Mouse (Mus musculus) ES-E14 (cell line): ENCODE data around the gene Poll. TPM values are rescaled to one million over a fixed set of nuclear protein-coding genes. Genes with fewer than 3 reads are reported as not detected.

Experiments
- DNase-seq: peaks from one replicate; pipeline ENCODE4 v3.0.0-alpha.2; 2013; ENCODE audit warnings: low read depth, low spot score
- H3K27ac ChIP-seq: 2 replicates; pipeline ENCODE4 v1.5.1; 2012; ENCODE audit warnings: low read depth, mild to moderate bottlenecking, low read length, moderate library complexity, mixed read lengths; ENCODE audit not compliant: poor library complexity, insufficient read depth, severe bottlenecking
- H3K36me3 ChIP-seq: 2 replicates; pipeline ENCODE4 v1.6.1; 2012; ENCODE audit warnings: mild to moderate bottlenecking, low read length, moderate library complexity, mixed read lengths; ENCODE audit not compliant: control insufficient read depth, poor library complexity, insufficient read depth, severe bottlenecking
- H3K4me1 ChIP-seq, 2 experiments: fragments of 150-350 bp in 1 of 2; sonication (generic) in 1 of 2; 2 replicates each; pipeline ENCODE4 v1.6.1; 2012; ENCODE audit warnings: low read length in 2 of 2, mild to moderate bottlenecking in 1 of 2, mixed read lengths in 1 of 2; ENCODE audit not compliant: control insufficient read depth in 2 of 2, insufficient read depth in 2 of 2, poor library complexity in 1 of 2
- H3K4me3 ChIP-seq, 2 experiments: fragments of 150-350 bp in 1 of 2; sonication (generic) in 1 of 2; 2 replicates each; pipeline ENCODE4 v1.5.1; 2012; ENCODE audit warnings: low read length in 2 of 2, low read depth in 1 of 2, mild to moderate bottlenecking in 1 of 2, mixed read lengths in 1 of 2; ENCODE audit not compliant: insufficient read depth in 1 of 2, poor library complexity in 1 of 2, severe bottlenecking in 1 of 2
- H3K9ac ChIP-seq: 2 replicates; pipeline ENCODE4 v1.6.1; 2012; ENCODE audit warnings: low read depth, mild to moderate bottlenecking, low read length, mixed read lengths; ENCODE audit not compliant: poor library complexity, insufficient read depth, severe bottlenecking
- H3K9me3 ChIP-seq: fragments of 150-350 bp; sonication (generic); 2 replicates; pipeline ENCODE4 v1.6.1; 2012; ENCODE audit warnings: low read depth, mild to moderate bottlenecking, low read length; ENCODE audit not compliant: control insufficient read depth, insufficient read depth
- CHD2 ChIP-seq: IDR thresholded peaks from 2 replicates; pipeline ENCODE4 v1.6.1; 2014; ENCODE audit warnings: mild to moderate bottlenecking, low read depth, low read length, inconsistent platforms
- HCFC1 ChIP-seq: IDR thresholded peaks from 2 replicates; pipeline ENCODE4 v1.6.1; 2012; ENCODE audit warnings: low read length, inconsistent platforms, borderline replicate concordance; ENCODE audit not compliant: insufficient read depth
- MAFK ChIP-seq: IDR thresholded peaks from 2 replicates; pipeline ENCODE4 v1.6.1; 2014; ENCODE audit warnings: mild to moderate bottlenecking, low read depth, low read length, inconsistent platforms; ENCODE audit not compliant: insufficient read depth
- ZC3H11A ChIP-seq: IDR thresholded peaks from 2 replicates; pipeline ENCODE4 v1.6.1; 2012; ENCODE audit warnings: low read depth, mild to moderate bottlenecking, inconsistent platforms, low read length, borderline replicate concordance
- ZNF384 ChIP-seq: IDR thresholded peaks from 2 replicates; pipeline ENCODE4 v1.6.1; 2012; ENCODE audit warnings: low read depth, low read length, inconsistent platforms
- in situ Hi-C, 2 experiments: fragments of 600-800 bp; cut with MboI; formaldehyde crosslinking; loops; one replicate each; pipeline ENCODE4 v1.15.1; 2025; ENCODE audit warnings: low sequenced_read_pairs in 2 of 2, inconsistent platforms in 1 of 2; ENCODE audit not compliant: unreplicated experiment in 2 of 2
- total RNA-seq: library from RNA; depleted of rRNA; stranded (reverse); fragments of 300-350 nt; gene quantifications from 2 replicates; pipeline ENCODE4 v1.2.3, GENCODE M21; 2012

The Poll gene
- total RNA-seq, 1 experiment = 13.4 TPM

DNA sequence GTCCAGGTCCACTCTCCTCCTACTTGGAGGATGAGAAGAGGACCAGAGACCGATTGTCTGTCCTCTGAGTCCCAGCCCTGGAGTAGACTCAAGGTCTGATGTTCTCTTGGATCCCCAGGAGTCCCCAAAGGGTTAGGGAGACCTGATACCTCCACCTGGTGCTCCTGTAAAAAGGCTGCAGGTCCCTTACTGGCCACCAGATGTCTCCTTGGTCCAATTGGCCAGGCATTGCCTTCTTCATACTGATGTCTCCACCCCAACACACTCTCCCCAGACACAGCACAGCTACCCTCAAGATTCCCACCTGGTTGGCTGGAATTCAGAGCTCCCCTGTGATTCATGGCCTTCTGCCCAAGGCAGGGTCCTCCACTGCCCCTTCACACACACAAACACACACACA, 22.8 kb downstream of the Poll start:
- in situ Hi-C loops = no loop called here
- Histone ChIP-seq H3K4me3 (no peak overlapping the region), H3K27ac (no peak overlapping the region), H3K36me3 (no peaks in the 10 kb centered on the region), H3K9ac (no peak overlapping the region), H3K4me1 (peaks cover 0 to 2% of the 10 kb centered on the region in 2 experiments; a peak in 1 of 4 replicates), H3K9me3 (no peaks in the 10 kb centered on the region)
- no peak for TF ChIP-seq MAFK
- no peak for TF ChIP-seq CHD2
- TF ChIP-seq ZNF384 = no peak
- peak; percentile 43 for DNase-seq

DNA sequence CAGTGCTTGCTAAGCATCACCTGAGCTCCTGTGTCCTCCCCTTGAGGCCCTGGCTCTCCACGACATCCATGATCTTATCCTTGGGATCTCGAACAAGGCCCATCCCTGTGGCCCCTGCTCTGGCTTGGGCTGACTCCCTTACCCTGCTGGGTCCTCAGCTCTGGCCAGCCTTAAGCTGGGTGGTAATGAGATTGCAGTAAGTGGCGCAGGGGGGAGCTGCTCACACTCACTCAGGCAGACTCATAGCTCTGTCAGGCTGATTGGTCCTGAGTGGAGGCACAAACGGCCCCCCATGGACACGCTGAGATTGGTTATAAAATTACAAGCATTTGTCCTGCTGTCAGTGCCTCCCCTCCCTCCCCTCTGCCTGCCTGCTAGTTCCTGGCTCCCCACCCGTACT, 24.4 kb downstream of the Poll start:
- Histone ChIP-seq H3K9me3 (no peaks in the 10 kb centered on the region), H3K9ac (no peak overlapping the region), H3K4me3 (no peak overlapping the region), H3K4me1 (peaks cover 0 to 2% of the 10 kb centered on the region in 2 experiments; a peak in 1 of 4 replicates), H3K27ac (no peak overlapping the region), H3K36me3 (no peaks in the 10 kb centered on the region)
- TF ChIP-seq ZC3H11A = no peak
- no peak for TF ChIP-seq CHD2
- TF ChIP-seq MAFK = no peak
- no peak for TF ChIP-seq ZNF384
- in situ Hi-C loops = no loop called here
- DNase-seq = no peak

GRCm38 (mm10) chr19:45535214-45535735, 25.1 kb downstream of the Poll start:
- DNase-seq = no peak
- in situ Hi-C loops = no loop called here

DNA sequence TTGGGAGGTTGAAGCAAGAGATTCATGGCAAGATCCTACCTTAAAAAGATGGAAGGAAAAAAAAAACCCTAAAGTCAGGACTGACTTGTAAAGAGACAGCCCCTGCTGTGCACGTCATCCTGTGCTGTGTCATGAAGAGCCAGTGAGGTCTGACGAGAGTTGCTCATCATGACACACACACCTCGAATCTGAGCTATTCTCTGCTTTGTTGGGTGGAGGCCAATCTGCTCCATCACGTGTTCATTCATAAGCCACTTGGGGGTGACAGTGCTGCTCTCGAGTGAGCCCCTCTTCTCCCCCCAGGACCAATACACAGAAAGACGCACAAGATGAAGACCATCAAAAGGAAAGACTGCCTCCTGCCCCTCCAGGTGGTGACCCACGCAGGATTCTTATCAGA, 26.7 kb downstream of the Poll start:
- Histone ChIP-seq H3K36me3 (peaks cover 3% of the 10 kb centered on the region; the same call in 1 of the 2 replicates), H3K27ac (no peak overlapping the region), H3K9me3 (no peaks in the 10 kb centered on the region), H3K9ac (no peak overlapping the region), H3K4me3 (no peak overlapping the region), H3K4me1 (peaks cover 0 to 3% of the 10 kb centered on the region in 2 experiments; a peak in 1 of 4 replicates)
- no peak for DNase-seq
- in situ Hi-C loops = no loop called here
- TF ChIP-seq HCFC1 = no peak
- TF ChIP-seq MAFK = no peak
- TF ChIP-seq ZC3H11A = no peak
- TF ChIP-seq CHD2 = no peak
- no peak for TF ChIP-seq ZNF384

More at GRCm38 (mm10) chr19:45535214-45535735, 25.1 kb downstream of the Poll start:
- Histone ChIP-seq H3K9ac (no peak overlapping the region), H3K9me3 (no peaks in the 10 kb centered on the region), H3K36me3 (no peaks in the 10 kb centered on the region; the same call in 1 of the 2 replicates), H3K4me1 (peaks cover 0 to 3% of the 10 kb centered on the region in 2 experiments; a peak in 1 of 4 replicates), H3K4me3 (no peak overlapping the region), H3K27ac (no peak overlapping the region)
- TF ChIP-seq HCFC1 (no peak), ZNF384 (no peak), CHD2 (no peak), ZC3H11A (no peak), MAFK (no peak)

DNA sequence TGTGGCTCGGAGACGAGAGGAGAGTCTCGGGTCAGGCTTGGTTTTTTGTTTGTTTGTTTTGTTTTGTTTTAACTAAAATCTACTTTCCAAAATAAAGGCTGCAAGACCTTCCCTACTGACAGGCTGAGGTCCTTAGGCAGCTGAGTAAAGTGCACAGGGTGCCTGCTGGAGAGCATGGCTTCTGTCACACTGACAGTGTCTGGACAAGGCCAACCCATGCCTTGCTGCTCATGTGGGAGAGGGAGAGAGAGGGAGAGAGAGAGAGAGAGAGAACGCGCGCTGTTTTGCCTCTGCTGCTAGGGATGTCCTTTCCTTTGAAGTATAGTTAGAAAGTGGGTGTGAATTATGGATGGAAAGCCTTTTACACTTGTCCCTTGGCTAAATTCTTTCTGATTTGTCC, 28.8 kb downstream of the Poll start:
- Histone ChIP-seq H3K27ac (no peak overlapping the region), H3K4me3 (no peak overlapping the region), H3K36me3 (peaks cover 10% of the 10 kb centered on the region; the same call in 1 of the 2 replicates), H3K9me3 (no peaks in the 10 kb centered on the region), H3K9ac (no peak overlapping the region), H3K4me1 (peaks cover 0 to 1% of the 10 kb centered on the region in 2 experiments; a peak in 1 of 4 replicates)
- in situ Hi-C loops = no loop called here
- no peak for DNase-seq
- TF ChIP-seq MAFK = no peak
- TF ChIP-seq CHD2 = no peak
- no peak for TF ChIP-seq ZNF384
- no peak for TF ChIP-seq HCFC1
- no peak for TF ChIP-seq ZC3H11A
